Mouse (Mus musculus) myocyte (in vitro differentiated cells): ENCODE data around the gene Adam10. TPM values are rescaled to one million over a fixed set of nuclear protein-coding genes. Genes with fewer than 3 reads are reported as not detected.

Experiments used
- H3K27me3 ChIP-seq: one replicate; pipeline ENCODE4 v1.6.1; 2011; ENCODE audit not compliant: control insufficient read depth, insufficient read depth, insufficient read length
- H3K36me3 ChIP-seq: one replicate; pipeline ENCODE4 v1.6.1; 2011; ENCODE audit not compliant: control insufficient read depth, insufficient read depth
- H3K4me2 ChIP-seq: one replicate; pipeline ENCODE4 v1.6.1; 2011; ENCODE audit warnings: low read depth, control low read depth
- H3K4me3 ChIP-seq: one replicate; pipeline ENCODE4 v1.5.1; 2011; ENCODE audit warnings: mild to moderate bottlenecking, control low read depth, moderate library complexity
- H3K79me2 ChIP-seq: one replicate; pipeline ENCODE4 v1.6.1; 2011; ENCODE audit not compliant: control insufficient read depth, insufficient read depth
- H3ac ChIP-seq: one replicate; pipeline ENCODE4 v1.6.1; 2011; ENCODE audit not compliant: control insufficient read depth, insufficient read length
- CEBPB ChIP-seq: IDR thresholded peaks from 2 replicates; pipeline ENCODE4 v1.6.1; 2011; ENCODE audit warnings: mild to moderate bottlenecking, moderate library complexity; ENCODE audit not compliant: poor library complexity, insufficient read depth, severe bottlenecking
- E2F4 ChIP-seq: IDR thresholded peaks from one replicate; pipeline ENCODE4 v1.6.1; 2011; ENCODE audit warnings: mild to moderate bottlenecking, control low read depth, moderate library complexity; ENCODE audit not compliant: insufficient read depth
- MAX ChIP-seq: IDR thresholded peaks from one replicate; pipeline ENCODE4 v1.6.1; 2011; ENCODE audit warnings: low read depth, mild to moderate bottlenecking, control low read depth
- MYOD1 ChIP-seq, 3 experiments: IDR thresholded peaks; one replicate each; pipeline ENCODE4 v1.6.1; 2011; ENCODE audit warnings: control low read depth in 2 of 3, low read depth in 2 of 3, mild to moderate bottlenecking in 2 of 3, moderate library complexity in 1 of 3; ENCODE audit not compliant: insufficient read length in 2 of 3, control insufficient read depth in 1 of 3
- MYOG ChIP-seq, 3 experiments: IDR thresholded peaks; one replicate each; pipeline ENCODE4 v1.6.1; 2011; ENCODE audit warnings: control low read depth in 2 of 3, low read depth in 2 of 3, mild to moderate bottlenecking in 2 of 3; ENCODE audit not compliant: insufficient read length in 2 of 3, control insufficient read depth in 1 of 3, insufficient read depth in 1 of 3
- POLR2A ChIP-seq: IDR thresholded peaks from one replicate; pipeline ENCODE4 v1.6.1; 2011; ENCODE audit warnings: low read depth, mild to moderate bottlenecking, control low read depth, moderate library complexity; ENCODE audit not compliant: insufficient read length
- POLR2AphosphoS2 ChIP-seq: IDR thresholded peaks from one replicate; pipeline ENCODE4 v1.6.1; 2011; ENCODE audit warnings: low read depth, control low read depth; ENCODE audit not compliant: insufficient read length
- REST ChIP-seq: IDR thresholded peaks from one replicate; pipeline ENCODE4 v1.6.1; 2011; ENCODE audit warnings: mild to moderate bottlenecking, control low read depth, moderate library complexity; ENCODE audit not compliant: insufficient read depth, insufficient read length
- SRF ChIP-seq: IDR thresholded peaks from one replicate; pipeline ENCODE4 v1.6.1; 2011; ENCODE audit warnings: low read depth; ENCODE audit not compliant: control insufficient read depth, insufficient read length
- TCF12 ChIP-seq: IDR thresholded peaks from one replicate; pipeline ENCODE4 v1.6.1; 2011; ENCODE audit warnings: mild to moderate bottlenecking, control low read depth; ENCODE audit not compliant: poor library complexity, insufficient read depth, severe bottlenecking
- TCF3 ChIP-seq: IDR thresholded peaks from one replicate; pipeline ENCODE4 v1.6.1; 2011; ENCODE audit warnings: low read depth, control low read depth; ENCODE audit not compliant: insufficient read length
- USF1 ChIP-seq: IDR thresholded peaks from one replicate; pipeline ENCODE4 v1.6.1; 2011; ENCODE audit warnings: low read depth, mild to moderate bottlenecking, control low read depth, moderate library complexity
- polyA plus RNA-seq: library from polyadenylated mRNA; unstranded; fragments of >200 nt; fragmentation: generic; extraction: Trizol; gene quantifications from one replicate; pipeline ENCODE4 v1.2.1, GENCODE M21; 2012; ENCODE audit warnings: missing spikeins

Adam10 gene
- polyA plus RNA-seq, 1 experiment = 18.3 TPM

DNA sequence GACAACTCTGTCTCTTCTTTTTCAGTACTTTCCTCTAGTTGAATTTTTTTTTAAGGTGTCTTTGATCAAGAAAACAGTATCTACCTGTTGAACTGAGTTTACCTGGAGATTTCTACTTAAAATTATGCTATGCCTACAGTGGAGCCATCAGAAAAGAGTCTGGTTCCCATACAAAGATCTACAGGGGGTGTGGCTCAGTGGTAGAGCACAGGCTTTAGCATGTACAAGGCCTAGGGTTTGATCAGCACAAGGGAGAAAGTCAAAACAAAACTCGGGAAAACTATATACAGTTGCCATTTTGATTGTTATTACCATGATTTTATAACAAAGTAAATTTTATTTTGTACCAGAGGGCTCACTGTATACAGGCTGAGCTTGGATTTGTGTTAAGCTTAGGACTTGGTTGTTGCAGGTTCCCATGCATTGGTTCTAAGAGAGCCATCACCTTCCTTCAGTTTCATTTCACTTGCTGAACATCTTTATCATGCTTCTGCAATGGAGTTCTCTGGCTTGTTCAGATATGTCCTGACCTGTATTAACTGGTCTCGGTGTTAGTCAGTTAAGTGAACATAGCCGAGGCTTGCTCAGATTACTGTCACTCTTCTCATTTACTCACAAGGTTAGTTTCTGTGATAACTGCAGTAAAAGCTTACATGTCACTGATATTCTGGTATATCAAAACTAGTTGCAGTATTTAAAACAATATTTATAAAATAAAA is 72.9 kb downstream of the Adam10 start:
- Histone ChIP-seq H3K4me2 (no peak overlapping the region), H3K79me2 (no peaks in the 10 kb centered on the region), H3K4me3 (no peak overlapping the region), H3ac (no peak overlapping the region), H3K36me3 (peaks cover 40% of the 10 kb centered on the region), H3K27me3 (no peaks in the 10 kb centered on the region)
- TF ChIP-seq TCF12 (no peak), SRF (no peak), E2F4 (no peak), POLR2AphosphoS2 (no peak), USF1 (no peak), TCF3 (no peak), REST (no peak), MYOG (IDR thresholded peaks at IDR 0.05; ENCODE audit: control insufficient read depth in 1 of 3, insufficient read depth in 1 of 3, insufficient read length in 2 of 3, low read depth in 2 of 3) (no peak), MYOD1 (IDR thresholded peaks at IDR 0.05; ENCODE audit: control insufficient read depth in 1 of 3, insufficient read length in 2 of 3, low read depth in 2 of 3) (no peak)

DNA sequence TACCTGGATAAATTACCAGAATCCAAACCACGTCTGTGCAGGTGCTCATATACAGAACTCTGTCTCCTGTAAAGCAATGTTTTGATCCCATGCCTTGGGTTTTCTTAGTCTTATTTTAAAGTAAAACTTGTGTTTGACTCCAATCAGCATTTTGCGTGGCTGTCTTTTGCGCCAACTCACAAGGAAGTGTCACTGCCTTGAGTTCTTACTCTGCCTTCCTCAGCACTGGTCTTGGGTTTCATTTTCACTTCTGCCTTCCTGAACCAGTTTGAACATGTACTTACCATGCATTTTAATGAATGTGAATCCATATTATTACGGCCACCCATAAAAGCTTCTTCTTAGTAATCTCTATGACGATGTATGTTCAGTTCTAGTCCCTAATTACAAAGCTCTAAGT is 82.2 kb downstream of the Adam10 start:
- Histone ChIP-seq H3K36me3 (peaks cover 18% of the 10 kb centered on the region), H3K27me3 (no peaks in the 10 kb centered on the region), H3K79me2 (no peaks in the 10 kb centered on the region), H3K4me2 (no peak overlapping the region), H3ac (no peak overlapping the region), H3K4me3 (no peak overlapping the region)
- TF ChIP-seq MYOG (IDR thresholded peaks at IDR 0.05; ENCODE audit: control insufficient read depth in 1 of 3, insufficient read depth in 1 of 3, insufficient read length in 2 of 3, low read depth in 2 of 3) = no peak
- no peak for TF ChIP-seq MAX
- TF ChIP-seq E2F4 = no peak
- TF ChIP-seq CEBPB = no peak
- no peak for TF ChIP-seq SRF
- no peak for TF ChIP-seq MYOD1 (IDR thresholded peaks at IDR 0.05; ENCODE audit: control insufficient read depth in 1 of 3, insufficient read length in 2 of 3, low read depth in 2 of 3)
- no peak for TF ChIP-seq USF1
- TF ChIP-seq TCF3 = no peak

DNA sequence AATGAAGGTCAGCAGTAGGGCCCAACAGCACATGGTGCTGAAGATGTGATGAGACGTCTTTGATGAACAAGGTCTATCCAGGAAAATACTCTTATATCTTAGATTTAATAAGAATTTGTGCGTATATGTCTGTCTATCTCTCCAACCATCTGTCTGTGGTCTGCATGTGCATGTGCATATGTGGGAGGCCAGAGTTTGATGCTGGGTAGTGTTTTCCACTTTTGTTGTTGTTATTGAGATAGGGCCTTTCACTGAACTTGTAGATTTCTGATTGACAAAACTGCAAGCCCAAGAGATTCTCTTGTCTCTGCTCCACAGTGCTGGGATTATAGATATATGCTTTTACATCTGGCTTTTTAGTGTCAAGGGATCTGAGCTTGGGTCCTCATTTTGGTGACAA is 96.7 kb downstream of the Adam10 start:
- no peak overlapping the region for H3K4me3 ChIP-seq
- TF ChIP-seq CEBPB (no peak), TCF12 (no peak), MAX (no peak), TCF3 (no peak), USF1 (no peak), POLR2AphosphoS2 (no peak), MYOG (IDR thresholded peaks at IDR 0.05; ENCODE audit: control insufficient read depth in 1 of 3, insufficient read depth in 1 of 3, insufficient read length in 2 of 3, low read depth in 2 of 3) (no peak), MYOD1 (IDR thresholded peaks at IDR 0.05; ENCODE audit: control insufficient read depth in 1 of 3, insufficient read length in 2 of 3, low read depth in 2 of 3) (no peak), REST (no peak), E2F4 (no peak), POLR2A (no peak), SRF (no peak)
- no peaks in the 10 kb centered on the region for H3K27me3 ChIP-seq
- no peak overlapping the region for H3K4me2 ChIP-seq
- no peak overlapping the region for H3ac ChIP-seq
- H3K36me3 ChIP-seq = peaks cover 18% of the 10 kb centered on the region
- H3K79me2 ChIP-seq = peaks cover 3% of the 10 kb centered on the region

DNA sequence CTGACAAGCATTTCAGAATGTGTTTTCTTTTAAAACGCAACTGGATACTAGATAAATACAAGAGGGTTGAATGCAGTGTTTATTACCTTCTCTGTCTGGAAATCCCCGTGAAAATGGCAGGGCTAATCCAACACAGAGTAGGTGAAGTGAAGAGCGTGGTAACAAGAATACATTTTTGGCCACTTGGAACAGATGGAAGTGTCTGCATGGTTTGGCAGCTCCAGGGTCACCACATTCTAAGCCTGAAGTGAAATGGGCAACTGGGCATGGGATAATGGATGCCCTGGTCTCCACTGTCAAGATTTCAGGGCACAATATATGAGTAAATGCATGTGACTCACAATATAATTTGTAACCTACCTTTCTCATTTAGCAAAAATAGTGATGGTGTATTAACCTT is 103.4 kb downstream of the Adam10 start:
- Histone ChIP-seq H3K79me2 (no peaks in the 10 kb centered on the region), H3ac (no peak overlapping the region), H3K27me3 (no peaks in the 10 kb centered on the region), H3K4me3 (no peak overlapping the region), H3K36me3 (peaks cover 8% of the 10 kb centered on the region), H3K4me2 (no peak overlapping the region)
- no peak for TF ChIP-seq E2F4
- no peak for TF ChIP-seq POLR2AphosphoS2
- TF ChIP-seq TCF12 = no peak
- TF ChIP-seq POLR2A = no peak
- no peak for TF ChIP-seq MYOD1 (IDR thresholded peaks at IDR 0.05; ENCODE audit: control insufficient read depth in 1 of 3, insufficient read length in 2 of 3, low read depth in 2 of 3)
- TF ChIP-seq SRF = no peak
- no peak for TF ChIP-seq CEBPB

DNA sequence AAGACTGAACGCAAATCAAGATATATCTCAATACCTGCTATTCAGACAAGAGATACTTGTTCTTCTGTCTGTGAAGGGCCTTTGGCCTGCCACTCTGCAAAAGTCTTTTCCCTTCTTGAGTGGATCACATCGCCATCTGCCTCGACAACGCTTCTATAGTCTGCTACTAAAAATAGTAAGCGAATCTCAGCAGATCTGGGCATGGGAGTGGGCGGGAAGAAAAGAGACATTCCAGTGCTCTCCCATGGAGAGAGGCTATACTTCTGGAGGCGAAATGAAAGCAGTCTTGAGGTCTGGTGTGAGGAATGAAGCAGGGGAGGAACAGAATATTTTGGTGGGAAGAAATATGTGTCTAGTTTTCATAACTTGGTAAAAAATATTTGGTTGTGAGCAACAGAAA is 109.9 kb downstream of the Adam10 start:
- TF ChIP-seq MAX (no peak), REST (no peak), USF1 (no peak), POLR2A (no peak), MYOD1 (IDR thresholded peaks at IDR 0.05; ENCODE audit: control insufficient read depth in 1 of 3, insufficient read length in 2 of 3, low read depth in 2 of 3) (no peak), TCF3 (no peak), MYOG (IDR thresholded peaks at IDR 0.05; ENCODE audit: control insufficient read depth in 1 of 3, insufficient read depth in 1 of 3, insufficient read length in 2 of 3, low read depth in 2 of 3) (no peak), TCF12 (no peak), CEBPB (no peak), SRF (no peak), E2F4 (no peak), POLR2AphosphoS2 (no peak)
- Histone ChIP-seq H3K79me2 (no peaks in the 10 kb centered on the region), H3K27me3 (no peaks in the 10 kb centered on the region), H3K4me2 (no peak overlapping the region), H3K36me3 (no peaks in the 10 kb centered on the region), H3K4me3 (no peak overlapping the region), H3ac (no peak overlapping the region)
